Mouse (Mus musculus): ENCODE data around the gene 2810408A11Rik. TPM values are rescaled to one million over a fixed set of nuclear protein-coding genes. Genes with fewer than 3 reads are reported as not detected.

Gene 2810408A11Rik
- polyA plus RNA-seq, 1 experiment = 0.38 TPM

- Histone ChIP-seq H3K4me3 (ENCODE audit: insufficient read depth, low read length) (no peak overlapping the region), H3K4me1 (ENCODE audit: control insufficient read depth, insufficient read depth, low read length) (no peaks in the 10 kb centered on the region), H3K27ac (ENCODE audit: insufficient read depth, low read length) (no peak overlapping the region)
- TF ChIP-seq CTCF (IDR thresholded peaks at IDR 0.05; ENCODE audit: extremely low read depth, insufficient read depth, low read length) (no peak), POLR2A (IDR thresholded peaks at IDR 0.05; ENCODE audit: extremely low read depth, insufficient read depth, low read length) (no peak)
Measured at GRCm38 (mm10) chr11:69884240-69884639, 16.5 kb downstream of the 2810408A11Rik start.

GRCm38 (mm10) chr11:69883527-69884151 lies 17.1 kb downstream of the 2810408A11Rik start:
- Histone ChIP-seq H3K27ac (ENCODE audit: insufficient read depth, low read length) (no peak overlapping the region), H3K4me1 (ENCODE audit: control insufficient read depth, insufficient read depth, low read length) (no peaks in the 10 kb centered on the region), H3K4me3 (ENCODE audit: insufficient read depth, low read length) (no peak overlapping the region)
- TF ChIP-seq CTCF (IDR thresholded peaks at IDR 0.05; ENCODE audit: extremely low read depth, insufficient read depth, low read length) (no peak), POLR2A (IDR thresholded peaks at IDR 0.05; ENCODE audit: extremely low read depth, insufficient read depth, low read length) (no peak)

DNA sequence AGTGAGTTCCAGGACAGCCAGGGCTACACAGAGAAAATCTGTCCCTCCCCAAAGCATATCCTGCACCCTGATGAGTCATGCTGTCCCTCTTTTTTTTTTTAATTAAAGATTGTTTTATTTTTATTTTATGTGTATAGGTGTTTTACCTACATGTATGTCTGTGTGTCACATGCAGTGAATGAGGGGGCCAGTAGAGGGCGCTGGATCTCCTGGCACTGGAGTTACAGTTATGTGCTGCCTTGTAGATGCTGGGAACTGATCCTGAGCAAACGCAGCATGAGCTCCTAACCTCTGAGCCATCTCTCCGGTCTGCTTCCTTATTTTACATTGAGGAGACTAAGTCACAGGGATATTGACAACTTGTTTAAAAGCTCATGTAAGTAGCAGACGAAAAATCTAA lies 17.7 kb downstream of the 2810408A11Rik start:
- H3K4me1 ChIP-seq (ENCODE audit: control insufficient read depth, insufficient read depth, low read length) = no peaks in the 10 kb centered on the region
- TF ChIP-seq POLR2A (IDR thresholded peaks at IDR 0.05; ENCODE audit: extremely low read depth, insufficient read depth, low read length) (no peak), CTCF (IDR thresholded peaks at IDR 0.05; ENCODE audit: extremely low read depth, insufficient read depth, low read length) (0 out of 2 replicates have a peak, but pooled peaks have one; percentile 6)
- no peak overlapping the region for H3K4me3 ChIP-seq (ENCODE audit: insufficient read depth, low read length)
- no peak overlapping the region for H3K27ac ChIP-seq (ENCODE audit: insufficient read depth, low read length)

GRCm38 (mm10) chr11:69881787-69882670 lies 18.8 kb downstream of the 2810408A11Rik start:
- no peak overlapping the region for H3K4me3 ChIP-seq (ENCODE audit: insufficient read depth, low read length)
- H3K4me1 ChIP-seq (ENCODE audit: control insufficient read depth, insufficient read depth, low read length) = no peaks in the 10 kb centered on the region
- H3K27ac ChIP-seq (ENCODE audit: insufficient read depth, low read length) = no peak overlapping the region
- TF ChIP-seq POLR2A (IDR thresholded peaks at IDR 0.05; ENCODE audit: extremely low read depth, insufficient read depth, low read length) (no peak), CTCF (IDR thresholded peaks at IDR 0.05; ENCODE audit: extremely low read depth, insufficient read depth, low read length) (no peak)

DNA sequence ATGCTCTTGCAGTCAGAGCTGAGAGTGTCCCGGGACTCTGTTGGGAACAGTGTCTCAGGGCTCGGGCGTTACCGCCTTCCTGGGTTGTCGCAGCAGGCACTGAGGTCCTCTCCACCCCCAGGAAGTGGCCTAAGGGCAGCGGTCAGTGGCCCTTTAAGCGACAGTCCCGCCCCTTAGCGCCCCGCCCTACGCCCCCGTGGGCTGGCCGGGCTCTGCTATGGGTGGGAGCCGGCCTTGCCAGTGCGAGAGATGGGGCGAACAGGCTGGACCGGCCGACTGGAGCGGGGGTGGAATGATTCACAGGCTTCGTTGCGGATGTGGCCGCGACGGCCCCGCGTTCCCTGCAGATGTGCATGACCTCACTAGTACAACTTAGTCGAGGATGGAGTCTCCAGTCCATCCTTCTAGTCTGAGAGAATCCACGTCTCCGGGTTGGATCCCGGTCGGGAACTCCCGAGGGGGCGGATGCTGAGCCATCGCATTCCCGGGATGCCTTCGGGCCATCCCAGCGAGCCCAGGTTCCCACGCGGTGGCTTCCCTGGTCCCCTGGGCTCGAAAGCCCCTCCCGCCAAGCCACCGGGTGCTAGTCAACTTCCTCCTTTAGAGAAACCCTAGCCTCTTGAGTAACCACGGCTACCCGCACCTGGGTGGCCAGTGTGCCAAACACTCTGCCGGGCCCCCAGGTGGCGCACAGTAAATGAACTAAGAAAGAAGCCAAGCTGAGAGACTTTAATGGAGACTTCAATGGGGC lies 19.8 kb downstream of the 2810408A11Rik start, which contains the start of gene Kctd11:
TSS of gene Kctd11 (minus strand) at position 554 of the 751 bp plus-strand sequence.
- H3K27ac ChIP-seq (ENCODE audit: insufficient read depth, low read length) = peak within 1 kb of the TSS; percentile 51
- no peaks in the 10 kb centered on the region for H3K4me1 ChIP-seq (ENCODE audit: control insufficient read depth, insufficient read depth, low read length)
- TF ChIP-seq CTCF (IDR thresholded peaks at IDR 0.05; ENCODE audit: extremely low read depth, insufficient read depth, low read length) = no peak
- peak; percentile 70 for TF ChIP-seq POLR2A (IDR thresholded peaks at IDR 0.05; ENCODE audit: extremely low read depth, insufficient read depth, low read length)
- peak within 1 kb of the TSS; percentile 33 for H3K4me3 ChIP-seq (ENCODE audit: insufficient read depth, low read length)

GRCm38 (mm10) chr11:69880506-69880852 lies 20.3 kb downstream of the 2810408A11Rik start:
- Histone ChIP-seq H3K4me1 (ENCODE audit: control insufficient read depth, insufficient read depth, low read length) (no peaks in the 10 kb centered on the region), H3K4me3 (ENCODE audit: insufficient read depth, low read length) (peak overlapping the region; percentile 33), H3K27ac (ENCODE audit: insufficient read depth, low read length) (peak overlapping the region; percentile 51; the same call in 1 of the 2 replicates)
- TF ChIP-seq POLR2A (IDR thresholded peaks at IDR 0.05; ENCODE audit: extremely low read depth, insufficient read depth, low read length) (no peak), CTCF (IDR thresholded peaks at IDR 0.05; ENCODE audit: extremely low read depth, insufficient read depth, low read length) (peak; percentile 57)

GRCm38 (mm10) chr11:69879711-69880110 lies 21.1 kb downstream of the 2810408A11Rik start:
- TF ChIP-seq POLR2A (IDR thresholded peaks at IDR 0.05; ENCODE audit: extremely low read depth, insufficient read depth, low read length) (no peak), CTCF (IDR thresholded peaks at IDR 0.05; ENCODE audit: extremely low read depth, insufficient read depth, low read length) (no peak)
- Histone ChIP-seq H3K4me1 (ENCODE audit: control insufficient read depth, insufficient read depth, low read length) (no peaks in the 10 kb centered on the region), H3K27ac (ENCODE audit: insufficient read depth, low read length) (no peak overlapping the region), H3K4me3 (ENCODE audit: insufficient read depth, low read length) (no peak overlapping the region)

DNA sequence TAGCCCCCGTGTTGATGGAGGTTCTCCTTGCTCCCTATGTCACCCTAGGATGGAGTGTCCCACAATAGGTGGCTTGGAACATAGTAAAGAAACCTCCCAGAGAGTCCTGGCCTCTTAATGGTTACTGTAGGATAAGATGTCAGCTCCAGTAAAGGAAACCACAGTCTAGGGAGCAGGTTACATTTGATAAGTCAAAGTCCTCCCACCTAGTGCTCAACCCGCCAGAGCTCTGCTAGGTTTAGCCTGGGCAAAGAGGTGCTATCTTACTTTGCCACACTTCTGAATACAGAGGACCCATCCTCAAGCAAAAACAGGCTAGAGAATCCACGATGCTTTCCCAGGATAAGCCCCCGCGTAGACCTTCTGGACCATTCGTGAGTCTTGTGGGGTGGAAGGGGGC lies 21.8 kb downstream of the 2810408A11Rik start:
- Histone ChIP-seq H3K27ac (ENCODE audit: insufficient read depth, low read length) (no peak overlapping the region), H3K4me1 (ENCODE audit: control insufficient read depth, insufficient read depth, low read length) (no peaks in the 10 kb centered on the region), H3K4me3 (ENCODE audit: insufficient read depth, low read length) (no peak overlapping the region)
- TF ChIP-seq POLR2A (IDR thresholded peaks at IDR 0.05; ENCODE audit: extremely low read depth, insufficient read depth, low read length) = no peak
- no peak for TF ChIP-seq CTCF (IDR thresholded peaks at IDR 0.05; ENCODE audit: extremely low read depth, insufficient read depth, low read length)

- no peak for TF ChIP-seq POLR2A (IDR thresholded peaks at IDR 0.05; ENCODE audit: extremely low read depth, insufficient read depth, low read length)
- TF ChIP-seq CTCF (IDR thresholded peaks at IDR 0.05; ENCODE audit: extremely low read depth, insufficient read depth, low read length) = no peak
- no peaks in the 10 kb centered on the region for H3K4me1 ChIP-seq (ENCODE audit: control insufficient read depth, insufficient read depth, low read length)
- no peak overlapping the region for H3K4me3 ChIP-seq (ENCODE audit: insufficient read depth, low read length)
- no peak overlapping the region for H3K27ac ChIP-seq (ENCODE audit: insufficient read depth, low read length)
Measured at GRCm38 (mm10) chr11:69878399-69878798, 22.4 kb downstream of the 2810408A11Rik start.
